Mouse (Mus musculus) embryonic fibroblast, embryonic 13.5 days (primary cell): ENCODE data around the gene Masp1.

Experiments used
- CTCF ChIP-seq: IDR thresholded peaks from 2 replicates; pipeline ENCODE4 v1.5.1; 2011; ENCODE audit warnings: mild to moderate bottlenecking, control low read depth, low read length, moderate library complexity, borderline replicate concordance; ENCODE audit not compliant: insufficient read depth
- POLR2A ChIP-seq: IDR thresholded peaks from 2 replicates; pipeline ENCODE4 v1.6.1; 2011; ENCODE audit warnings: low read depth, mild to moderate bottlenecking, control low read depth, low read length, moderate library complexity

- TF ChIP-seq CTCF (no peak), POLR2A (no peak)
Measured at GRCm38 (mm10) chr16:23496245-23496924, 24.2 kb downstream of the Masp1 start.
